Mouse (Mus musculus) right cerebral cortex, postnatal 25 days (tissue): ENCODE results near the gene Maml3.

Experiments
- DNase-seq: peaks from one replicate; pipeline ENCODE4 v3.0.0; 2022

Gene Maml3

DNA sequence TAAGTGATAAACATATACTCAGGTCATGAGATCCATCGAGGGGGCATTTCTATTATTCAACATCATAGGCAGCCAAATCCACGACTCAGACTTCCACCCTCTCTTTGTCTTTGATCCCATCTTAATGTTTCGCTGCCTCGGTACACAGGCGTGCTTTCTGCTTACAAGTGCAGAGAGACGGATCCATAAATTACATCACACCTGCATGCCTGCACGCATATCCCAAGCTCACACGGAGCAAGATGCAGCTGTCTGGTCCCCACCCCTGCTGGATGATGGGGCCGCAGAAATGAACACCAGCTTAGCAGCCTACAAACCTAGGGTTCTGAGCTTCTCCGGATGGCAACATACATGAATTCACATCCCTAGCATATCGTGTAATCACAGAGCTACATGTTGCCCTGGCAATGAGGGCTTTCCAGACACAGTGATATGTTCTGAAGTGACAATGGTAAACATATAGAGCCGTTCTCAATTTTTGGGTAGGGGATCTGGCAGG, 200.5 kb downstream of the Maml3 start:
- DNase-seq: no peak

DNA sequence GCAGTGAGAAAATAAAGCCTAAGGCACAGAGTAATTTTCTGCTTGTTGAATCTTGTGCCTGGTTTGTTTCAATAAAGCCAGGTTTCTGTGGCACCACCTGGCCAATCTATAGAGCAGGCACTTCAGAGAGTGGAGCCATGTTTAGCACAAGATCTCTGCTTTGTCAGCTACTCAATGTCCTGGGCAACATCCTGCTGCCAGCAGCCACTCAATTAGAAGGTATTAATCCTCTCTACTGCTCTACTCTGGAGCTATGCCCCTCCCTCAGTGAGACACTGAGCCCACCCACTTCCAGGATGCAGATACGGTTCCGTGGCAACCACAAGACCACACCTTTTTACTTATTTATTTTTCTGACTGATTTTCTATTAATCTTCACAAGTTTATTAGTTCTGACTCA, 203.7 kb downstream of the Maml3 start:
- no peak for DNase-seq

DNA sequence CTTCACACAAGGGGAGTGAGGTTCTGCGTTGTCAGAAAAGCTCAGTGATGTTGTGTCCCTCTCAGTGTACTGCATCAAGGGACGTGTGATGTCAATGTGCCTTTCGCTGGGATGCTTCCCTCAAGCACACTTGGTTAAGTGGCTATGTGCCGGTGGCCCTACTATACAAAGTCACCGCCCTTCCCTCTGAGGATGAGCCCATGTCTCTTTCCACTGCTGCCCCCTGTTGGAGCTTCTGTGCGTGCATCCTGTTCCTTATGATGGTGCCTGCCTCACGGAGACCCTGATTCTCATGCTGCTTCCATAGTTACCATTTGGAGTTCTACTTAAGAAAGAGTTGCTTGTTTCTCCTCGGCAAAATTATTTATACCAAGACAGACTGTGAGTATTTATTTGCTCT, 210.4 kb downstream of the Maml3 start:
- DNase-seq: no peak

DNA sequence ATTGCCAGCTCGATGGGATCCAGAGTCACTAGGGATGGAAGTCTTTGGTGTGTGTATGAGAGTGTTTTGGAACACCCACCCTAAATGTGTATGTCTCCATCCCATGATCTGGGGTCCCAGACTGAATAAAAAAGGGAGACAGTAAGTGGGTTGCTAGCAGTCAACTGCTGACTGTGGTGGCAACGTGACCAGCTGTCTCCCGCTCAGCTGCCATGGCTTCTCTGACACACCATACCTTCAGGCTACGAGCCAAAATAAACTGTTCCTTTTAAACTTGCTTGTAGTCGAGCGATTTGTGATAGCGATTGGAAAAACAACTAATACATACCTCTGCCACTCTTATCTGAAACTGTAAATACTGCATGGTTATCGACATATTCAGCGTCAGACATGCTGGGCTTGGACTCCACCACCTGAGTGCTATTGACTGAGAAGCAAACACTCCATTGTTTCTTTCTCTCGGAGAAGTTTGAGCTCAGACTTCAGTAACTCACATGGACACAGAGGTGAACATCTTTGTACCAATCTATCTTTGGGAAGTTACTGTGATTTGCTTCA, 213.2 kb downstream of the Maml3 start:
- DNase-seq: no peak

DNA sequence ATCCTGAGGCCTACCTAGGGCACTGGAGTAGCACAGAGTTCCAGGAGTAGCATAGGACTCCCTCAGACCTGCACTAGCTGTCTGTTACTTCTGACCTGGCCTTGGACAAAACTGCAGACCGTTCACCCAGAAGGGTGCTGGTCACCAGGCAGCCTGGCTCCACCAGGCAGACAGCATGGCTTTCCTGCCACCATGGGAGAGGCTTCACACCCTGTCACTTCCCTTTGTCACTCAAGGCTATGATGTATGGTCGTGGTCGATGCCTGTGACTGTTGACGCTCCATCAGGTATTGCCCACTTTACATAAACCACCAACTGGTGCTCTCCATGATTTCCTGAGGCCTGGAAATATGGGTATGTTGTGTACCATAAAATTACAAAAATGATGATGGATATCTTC, 214.7 kb downstream of the Maml3 start:
- DNase-seq: no peak

DNA sequence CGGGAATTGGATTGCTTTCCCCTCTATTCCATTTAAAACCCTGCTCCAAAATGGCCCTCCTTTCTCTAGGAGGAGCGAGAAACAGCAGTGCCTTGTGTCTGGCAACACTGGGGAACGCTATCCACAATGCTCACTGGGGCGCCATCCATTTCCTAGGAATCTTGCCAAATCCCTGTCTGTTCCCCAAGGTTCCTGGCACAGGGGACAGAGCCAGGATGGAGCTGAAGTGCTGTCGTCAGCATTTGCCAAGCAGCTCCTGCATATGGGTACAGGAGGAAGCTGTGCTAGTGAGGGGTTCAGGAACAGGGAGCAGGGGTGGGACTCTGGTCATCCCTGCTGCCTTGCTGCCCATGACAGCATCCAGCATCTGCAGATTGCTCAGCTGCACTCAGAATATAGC, 215.1 kb downstream of the Maml3 start:
- DNase-seq: peak; percentile 55

DNA sequence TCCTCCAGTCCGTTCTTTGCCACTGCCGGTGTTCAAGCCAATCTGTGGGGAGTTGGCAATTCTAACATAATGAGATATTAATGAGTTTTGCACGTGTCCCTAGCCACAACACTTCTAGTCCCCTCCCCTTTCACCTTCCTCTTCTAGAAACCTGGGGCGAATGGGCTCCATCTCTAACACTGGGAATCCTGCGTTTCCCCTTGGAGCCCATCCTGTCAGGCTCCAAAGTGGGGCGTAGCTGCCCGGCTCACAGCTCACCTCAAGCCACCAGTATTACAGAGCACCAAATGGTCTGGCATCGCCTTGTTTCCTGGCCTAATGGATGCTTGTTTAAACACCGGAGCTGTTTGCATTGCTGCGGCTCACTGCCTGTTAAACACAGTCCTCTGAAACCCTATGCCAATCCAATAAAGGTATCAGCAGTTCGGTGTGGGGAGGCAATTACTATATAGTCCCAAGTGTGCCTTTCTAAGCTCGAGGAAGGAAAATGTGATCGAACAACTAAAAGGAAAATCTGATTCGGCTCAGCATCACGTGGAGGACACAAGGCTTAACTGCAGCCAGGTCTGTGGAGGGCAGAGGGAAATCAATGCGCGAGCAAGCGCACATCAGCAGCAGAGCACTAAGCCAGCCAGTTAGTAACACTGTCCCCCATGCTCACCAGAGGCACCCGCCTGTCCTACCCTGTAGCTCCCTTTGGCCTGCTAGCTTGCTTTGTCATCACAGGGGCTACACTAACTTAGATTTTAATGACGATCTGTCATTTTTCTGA, 216.0 kb downstream of the Maml3 start:
- DNase-seq: no peak

DNA sequence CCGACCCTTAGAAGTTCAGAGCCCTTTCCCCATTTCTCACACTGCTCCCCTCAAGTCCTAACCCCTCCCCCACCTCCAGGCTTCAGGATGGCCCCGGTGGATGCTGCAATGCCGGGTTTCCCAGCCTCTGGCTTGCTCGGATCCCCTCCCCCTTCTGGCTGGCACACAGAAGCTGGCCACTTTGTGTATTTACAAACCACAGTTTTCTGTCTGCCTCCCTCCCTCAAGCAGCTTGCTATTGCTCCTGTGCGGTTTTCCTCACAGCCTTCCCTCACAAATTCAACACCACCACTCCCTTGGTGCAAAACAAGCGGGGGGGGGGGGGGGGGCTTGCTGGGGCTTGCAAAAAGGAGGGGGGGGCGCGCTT, 216.6 kb downstream of the Maml3 start:
- DNase-seq: no peak

DNA sequence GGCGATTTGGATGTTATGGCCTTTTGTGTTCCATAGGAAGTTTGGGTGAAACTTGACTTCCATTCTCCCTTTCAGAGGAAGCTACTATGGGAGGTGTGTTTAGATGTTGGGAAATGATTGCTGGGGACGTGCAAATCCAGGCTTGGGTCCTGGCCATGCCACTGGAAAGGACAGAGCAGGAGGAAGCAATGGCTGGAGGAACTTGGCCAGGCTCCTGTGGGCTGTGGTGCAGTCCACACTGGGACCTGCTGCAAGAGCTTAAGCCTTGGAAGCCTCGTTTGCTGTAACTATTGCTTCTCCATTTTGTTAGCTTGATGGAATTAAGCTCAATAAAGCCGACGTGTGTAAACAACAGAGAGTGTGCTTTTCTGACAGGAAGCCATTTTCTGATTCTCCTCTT, 219.0 kb downstream of the Maml3 start:
- no peak for DNase-seq

DNA sequence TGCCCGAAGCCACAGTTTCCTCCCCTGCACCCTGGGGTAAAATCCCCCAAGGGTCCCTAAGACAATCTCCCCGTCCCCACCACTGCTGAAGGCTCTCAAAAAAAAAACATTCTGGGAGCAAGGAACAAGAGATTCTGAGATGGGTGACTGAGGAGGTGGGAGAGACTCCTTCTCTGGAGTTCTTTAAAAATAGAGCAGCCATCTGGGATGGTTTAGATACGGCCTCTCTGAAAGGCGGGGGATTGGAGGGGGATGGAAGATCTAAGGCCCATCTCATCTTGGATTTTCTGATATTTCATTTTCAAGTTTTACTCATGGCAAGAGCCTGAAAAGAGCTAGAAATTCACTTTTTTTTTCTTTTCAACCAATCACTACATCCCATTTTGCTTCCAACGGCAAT, 219.4 kb downstream of the Maml3 start:
- no peak for DNase-seq

DNA sequence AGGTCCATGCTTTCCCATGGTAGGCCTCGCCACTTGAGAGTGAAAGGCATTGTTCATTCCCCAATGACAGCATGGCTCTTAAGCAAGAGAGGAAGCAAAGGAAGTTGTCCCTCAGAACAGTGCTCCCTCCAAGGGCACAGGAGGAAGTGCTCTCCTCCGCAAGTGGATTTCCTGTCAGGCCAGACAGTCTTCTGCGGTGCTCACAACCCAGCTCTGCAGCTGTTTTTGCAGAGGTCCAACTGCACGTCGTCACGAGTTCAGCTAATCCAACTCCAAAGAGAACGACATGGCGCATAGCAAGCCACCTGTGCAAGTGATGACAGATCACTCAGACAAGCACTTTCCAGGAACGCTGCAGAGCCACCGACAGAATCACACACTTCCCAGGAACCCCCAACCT, 222.9 kb downstream of the Maml3 start:
- DNase-seq: no peak

DNA sequence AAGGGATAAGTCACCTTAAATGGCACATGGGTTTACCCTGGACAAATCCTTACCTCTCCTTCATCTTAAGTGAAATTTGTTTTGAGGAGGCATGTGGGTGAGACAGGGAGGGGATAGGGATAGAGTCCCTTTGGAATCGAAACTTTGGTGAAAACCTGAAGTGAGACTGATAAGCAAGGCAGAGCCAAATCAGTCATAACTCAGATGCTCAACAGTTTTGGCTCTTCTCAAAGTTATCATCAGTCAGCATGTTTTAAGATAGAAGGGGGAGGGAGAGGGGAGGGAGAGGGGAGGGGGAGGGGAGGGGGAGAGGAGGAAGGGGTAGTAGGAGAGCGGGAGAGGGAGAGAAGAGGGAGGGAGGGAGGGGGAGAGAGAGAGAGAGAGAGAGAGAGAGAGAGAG, 223.5 kb downstream of the Maml3 start:
- DNase-seq: no peak

DNA sequence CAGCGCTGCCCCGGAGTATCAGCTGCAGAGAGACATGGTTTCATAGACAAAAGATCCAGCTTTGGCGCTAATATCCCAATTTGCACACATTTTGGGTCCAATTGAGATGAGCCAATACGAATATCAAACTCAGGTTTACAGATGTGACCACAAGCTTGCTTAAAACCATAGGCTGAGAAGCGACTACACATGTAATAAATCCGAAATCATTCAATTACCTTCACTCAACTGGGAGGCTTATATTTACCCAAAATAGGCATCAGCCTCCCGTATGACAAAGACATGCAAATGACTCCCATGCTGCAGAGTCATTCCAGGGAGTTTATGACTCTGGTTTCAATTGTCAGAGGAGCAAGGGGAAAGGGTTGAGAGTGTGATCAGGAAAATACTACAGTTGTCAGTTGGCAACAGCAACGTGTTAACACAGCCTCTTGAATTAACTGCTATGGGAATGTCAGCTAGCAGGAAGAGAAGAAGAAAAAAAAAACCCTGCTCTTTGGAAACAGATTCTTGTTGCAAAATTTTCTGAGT, 224.3 kb downstream of the Maml3 start:
- DNase-seq: no peak

DNA sequence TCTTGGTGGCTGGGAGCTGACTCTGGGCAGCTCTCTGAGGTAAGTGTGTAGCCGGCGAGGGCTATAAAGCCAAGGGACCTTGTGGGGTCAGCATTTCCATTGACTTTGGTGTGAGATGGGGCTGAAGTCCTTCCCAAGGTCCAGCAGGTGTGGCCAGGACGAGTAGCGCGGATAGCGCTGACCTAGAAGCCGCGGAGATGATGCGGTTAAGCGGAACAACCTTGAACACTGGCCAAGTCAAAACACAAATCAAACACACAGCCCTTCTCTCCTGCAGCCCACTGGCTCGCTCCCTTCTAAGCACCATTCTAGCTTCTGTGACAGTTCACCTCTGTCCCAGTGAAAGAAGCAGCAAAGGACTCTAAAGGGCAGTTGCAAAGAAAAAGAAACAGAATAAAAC, 225.7 kb downstream of the Maml3 start:
- no peak for DNase-seq

DNA sequence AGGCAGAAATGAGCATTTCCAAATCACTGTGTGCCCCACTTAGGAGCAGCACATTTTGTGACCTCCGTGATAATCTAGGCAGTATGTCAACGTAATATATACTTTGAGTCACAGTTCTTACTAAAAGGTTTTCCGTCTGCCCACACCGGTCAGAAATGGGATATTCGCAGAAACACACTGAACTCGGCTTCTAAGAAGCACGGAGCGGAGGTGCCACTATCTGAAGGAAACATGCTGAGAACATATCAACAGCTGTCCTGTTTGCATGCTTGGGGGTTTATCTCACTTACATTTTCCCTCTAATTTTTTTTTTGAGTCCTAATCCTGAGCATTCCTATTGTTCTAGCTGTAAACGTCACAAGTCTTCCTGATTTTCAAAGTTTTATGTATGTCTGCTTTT, 226.3 kb downstream of the Maml3 start:
- no peak for DNase-seq

DNA sequence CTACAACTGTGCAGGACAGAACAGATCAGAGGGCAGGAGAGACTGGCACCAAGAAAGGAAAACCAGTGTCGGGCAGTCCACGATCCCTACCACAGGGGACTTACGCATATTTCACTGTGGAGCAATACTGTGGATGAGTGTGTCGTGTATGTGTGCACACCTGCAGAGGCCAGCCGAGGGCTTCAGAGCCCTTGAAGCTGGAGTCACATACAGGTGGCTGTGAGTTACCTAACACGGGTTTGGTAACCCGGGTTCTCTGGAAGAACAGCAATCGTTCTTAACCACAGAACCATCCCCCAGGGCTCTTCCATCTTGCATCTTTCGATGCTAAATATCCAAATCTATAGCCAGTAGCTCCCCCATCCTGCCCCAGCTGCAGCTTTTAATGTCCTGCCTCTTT, 228.1 kb downstream of the Maml3 start:
- no peak for DNase-seq

DNA sequence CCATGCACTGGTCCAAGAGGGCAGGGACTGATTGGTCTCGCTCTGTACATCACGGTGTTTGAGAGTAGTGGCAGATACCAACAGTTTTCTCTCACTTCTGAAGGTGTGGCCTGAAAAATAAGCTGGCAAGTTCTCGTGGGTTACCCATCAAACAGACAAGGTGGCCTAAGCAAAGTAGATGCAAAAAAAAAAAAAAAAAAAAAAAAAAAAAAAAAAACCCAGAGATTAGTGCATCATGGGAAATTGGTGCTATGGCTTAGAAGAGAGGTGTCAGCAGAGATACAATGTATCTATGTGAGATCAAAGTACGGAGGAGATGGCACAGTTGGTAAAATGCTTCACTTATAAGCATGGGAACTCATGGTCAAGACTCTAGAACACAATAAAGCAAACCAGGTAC, 229.2 kb downstream of the Maml3 start:
- DNase-seq: no peak

DNA sequence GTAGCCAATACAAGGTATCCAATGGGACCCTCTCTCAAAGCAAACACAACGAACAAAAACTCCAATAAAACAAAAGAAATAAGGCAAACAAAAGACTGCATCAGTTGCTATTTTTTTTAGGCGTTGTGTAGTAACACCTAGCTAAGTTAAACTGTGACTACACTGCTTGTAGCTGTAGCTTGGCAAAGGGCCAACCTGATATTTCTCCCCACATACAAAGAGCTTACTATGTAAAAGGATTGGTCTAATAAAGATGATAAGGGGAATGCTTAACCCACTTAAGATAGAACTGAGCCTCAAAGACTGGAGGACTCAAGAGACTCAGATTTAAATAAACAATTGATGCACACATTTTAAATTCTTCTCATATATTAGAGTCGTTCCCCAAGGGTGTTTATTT, 230.6 kb downstream of the Maml3 start:
- no peak for DNase-seq

DNA sequence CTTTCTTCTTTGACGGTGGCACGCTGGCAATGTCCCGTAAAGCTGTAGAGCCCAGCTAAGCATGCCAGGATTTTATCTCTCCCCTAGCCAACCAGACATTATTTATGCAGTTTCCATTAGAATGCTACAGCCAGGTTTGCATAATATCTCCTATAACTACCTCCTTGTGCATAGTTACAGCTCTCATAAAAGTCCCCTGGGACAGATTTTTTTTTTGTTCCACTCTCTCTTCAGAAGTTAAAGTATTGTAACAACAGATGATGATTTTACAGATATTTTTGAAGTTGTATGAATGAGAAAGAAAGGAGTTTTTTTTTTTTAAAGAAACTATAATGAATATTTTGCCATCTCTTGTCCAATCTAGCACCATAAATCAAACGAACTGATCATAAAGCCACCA, 232.1 kb downstream of the Maml3 start:
- DNase-seq: no peak

DNA sequence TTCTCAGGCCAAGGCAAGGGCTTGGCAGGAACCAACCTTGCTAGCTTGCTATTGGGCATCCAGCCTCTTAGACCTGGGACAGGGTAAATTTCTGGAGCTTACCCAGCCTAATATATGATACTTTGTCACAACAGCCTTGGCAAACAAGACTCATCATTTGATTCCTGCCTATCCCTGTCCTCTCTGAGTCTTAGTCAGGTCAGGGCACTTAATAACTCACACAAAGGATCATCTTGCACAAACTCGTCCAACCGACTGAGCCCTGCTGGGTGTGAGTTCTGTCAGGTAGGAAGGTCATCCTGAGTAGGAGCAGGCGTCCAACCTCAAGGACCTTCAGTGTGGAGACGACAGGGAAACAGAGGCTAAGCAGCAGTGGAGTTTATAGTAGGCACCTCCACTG, 233.5 kb downstream of the Maml3 start:
- no peak for DNase-seq

DNA sequence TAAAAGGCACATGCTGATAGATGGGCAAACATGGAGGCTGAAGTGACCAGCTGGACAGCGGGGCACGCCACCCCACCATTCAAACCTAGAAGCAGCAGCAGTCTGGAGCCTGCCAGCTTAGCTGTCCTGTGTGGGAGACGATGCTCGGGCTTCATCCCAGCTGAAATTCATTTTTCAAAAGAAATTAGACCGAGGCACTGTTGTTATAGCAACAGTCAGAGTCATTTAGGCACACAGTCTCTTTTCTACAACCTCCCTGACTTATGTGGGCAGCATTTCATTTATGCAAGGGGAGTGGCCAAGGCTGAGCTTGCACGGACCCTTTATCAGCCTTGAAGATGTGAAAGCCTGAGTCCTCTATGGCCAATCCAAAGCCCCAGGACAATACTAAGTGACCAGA, 234.9 kb downstream of the Maml3 start:
- peak; percentile 18 for DNase-seq

DNA sequence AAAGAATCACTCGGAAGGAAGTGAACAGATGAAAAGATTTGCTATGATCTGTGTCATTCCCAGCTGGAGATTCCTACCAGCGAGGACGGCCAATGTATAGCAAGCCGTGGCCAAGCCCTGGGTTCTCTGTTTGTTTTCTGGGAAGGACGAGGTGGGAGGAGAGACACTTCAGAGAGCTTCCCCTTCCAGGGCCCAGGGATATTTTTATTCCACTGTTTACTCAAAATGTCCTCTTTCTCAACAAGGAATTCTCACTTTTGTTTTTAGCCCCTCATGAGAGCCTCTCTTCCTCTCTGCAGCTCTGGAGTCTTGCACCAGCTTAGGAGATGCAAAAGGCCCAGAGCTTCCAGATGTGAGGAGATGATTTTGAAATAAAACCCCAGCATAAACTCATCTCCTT, 236.0 kb downstream of the Maml3 start:
- DNase-seq: peak; percentile 19

DNA sequence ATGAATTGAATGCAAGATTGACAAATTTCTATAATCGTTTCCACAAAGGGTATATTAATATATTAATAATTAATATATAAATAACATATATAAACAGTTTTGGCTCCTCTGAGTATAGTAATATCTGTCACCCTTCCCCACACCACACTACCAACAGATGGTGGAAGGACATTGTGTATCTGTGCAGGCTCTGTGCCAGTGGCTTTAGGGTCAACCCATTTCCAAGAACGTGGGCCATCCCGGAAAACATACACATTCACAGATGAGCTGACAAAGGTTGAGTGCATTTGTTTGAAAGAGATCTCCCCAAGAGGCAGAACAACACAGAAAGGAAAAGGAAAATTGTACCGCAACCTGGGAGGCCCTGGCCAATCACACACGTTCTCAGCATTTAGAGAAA, 238.4 kb downstream of the Maml3 start:
- no peak for DNase-seq

DNA sequence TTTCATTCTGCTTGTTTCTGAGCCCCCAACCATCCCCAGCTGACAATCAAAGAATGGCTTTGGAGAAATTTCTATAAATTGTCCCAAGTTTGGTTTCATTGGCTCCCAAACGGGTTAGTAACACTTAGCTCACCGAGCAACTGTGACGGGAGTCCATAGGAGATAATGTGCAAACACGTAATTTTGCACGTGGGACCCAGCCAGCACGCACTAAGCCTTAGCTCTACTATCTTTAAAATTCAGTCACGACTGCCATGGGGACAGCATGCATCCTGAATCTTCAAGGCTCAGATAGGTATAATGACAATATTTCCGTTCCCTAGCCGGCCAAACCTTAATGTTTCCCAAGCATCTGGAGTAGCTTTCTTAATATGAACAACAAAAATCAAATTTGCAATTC, 243.2 kb downstream of the Maml3 start:
- no peak for DNase-seq

DNA sequence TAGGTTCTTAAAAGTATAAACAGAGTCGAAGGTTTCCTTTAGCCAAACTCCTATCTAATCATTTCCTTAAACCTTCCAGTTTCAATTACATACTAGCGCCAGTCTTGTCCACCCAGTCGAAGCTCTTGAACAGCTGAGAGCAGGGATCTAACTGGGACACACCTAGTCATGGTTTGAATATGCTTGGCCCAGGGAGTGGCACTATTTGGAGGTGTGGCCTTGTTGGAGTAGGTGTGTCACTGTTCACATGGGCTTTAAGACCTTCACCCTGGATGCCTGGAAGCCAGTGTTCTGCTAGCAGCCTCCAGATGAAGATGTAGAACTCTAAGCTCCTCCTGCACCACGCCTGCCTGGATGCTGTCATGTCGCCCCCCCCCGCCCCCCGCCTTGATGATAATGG, 244.4 kb downstream of the Maml3 start:
- no peak for DNase-seq
